In genomic region chr12:106009122-106009870, GRCm38 (mm10) we compare ENCODE assay signal across 8 mouse cellular contexts. TPM values are rescaled to one million over a fixed set of nuclear protein-coding genes. Genes with fewer than 3 reads are reported as not detected.
DNase-seq lines count a peak whose midpoint lies in the region; ATAC-seq and TF ChIP-seq lines count a peak whose summit lies in the region.

No protein-coding gene starts in this region.

- H3K4me1 ChIP-seq in heart, embryonic 11.5 days (ENCODE audit: control insufficient read depth, insufficient read depth, low read length), result 0 out of 2 replicates have a peak, but pooled peaks cover 5% of the 10 kb centered on the region
- H3K4me1 ChIP-seq in hindbrain, embryonic 10.5 days (replicated peaks), result peaks cover 9% of the 10 kb centered on the region
- H3K4me1 ChIP-seq in liver, postnatal 0 days (ENCODE audit: insufficient read depth), result peaks cover 10% of the 10 kb centered on the region

- TF ChIP-seq EP300 in liver, postnatal 0 days (IDR thresholded peaks at IDR 0.05; ENCODE audit: low read depth), result no peak

- H3K9ac ChIP-seq in heart, embryonic 11.5 days (ENCODE audit: low read depth, low read length), result peak overlapping the region; percentile 43; the same call in 1 of the 2 replicates
- H3K9ac ChIP-seq in liver, postnatal 0 days (replicated peaks), result no peak overlapping the region

- peak overlapping the region; percentile 85 for H3K4me3 ChIP-seq in heart, embryonic 11.5 days (ENCODE audit: low read depth, low read length)
- peak overlapping the region; percentile 89 for H3K4me3 ChIP-seq in hindbrain, embryonic 10.5 days
- H3K4me3 ChIP-seq in liver, postnatal 0 days (ENCODE audit: low read depth, low read length), result peak overlapping the region; percentile 90

- intact Hi-C loops in heart, postnatal 36 days (cut with DNase I), result loop anchor here (10.0 kb wide), 1 partner anchor 324 kb away; the partner anchor contains the start of genes Atg2b and Gskip

- WGBS in heart, embryonic 11.5 days (ENCODE audit: insufficient replicate concordance), result 84% methylated on average over 12 of the region's 12 CpGs
- WGBS in hindbrain, embryonic 10.5 days, result 86% methylated on average over 12 of the region's 12 CpGs
- 78% methylated on average over 12 of the region's 12 CpGs for WGBS in liver, postnatal 0 days (ENCODE audit: insufficient replicate concordance)

- no peak for DNase-seq in heart, postnatal 36 days
- DNase-seq in hindbrain, embryonic 10.5 days (ENCODE audit: low spot score), result no peak
- DNase-seq in liver, postnatal 0 days, result no peak
- no peak for DNase-seq in ovary, postnatal 14 days (ENCODE audit: low spot score)
- DNase-seq in thymus, adult 18-20 months, result no peak

- no peak overlapping the region for H3K27ac ChIP-seq in heart, embryonic 11.5 days (ENCODE audit: low read depth, low read length)
- peak overlapping the region; percentile 92 for H3K27ac ChIP-seq in hindbrain, embryonic 10.5 days
- no peak overlapping the region for H3K27ac ChIP-seq in liver, postnatal 0 days (ENCODE audit: low read depth)

- ATAC-seq in heart, embryonic 11.5 days (replicated peaks; ENCODE audit: insufficient number of reproducible peaks, low FRiP score, low TSS enrichment), result no peak
- peak; percentile 2; the same call in 1 of the 2 replicates for ATAC-seq in common myeloid progenitor, adult 5-6 weeks (replicated peaks; ENCODE audit: low read depth, poor library complexity, severe bottlenecking)
- ATAC-seq in liver, postnatal 0 days, result no peak
- ATAC-seq in inflammation-experienced regulatory T-cells, adult 6 months, result no peak

- H3K27me3 ChIP-seq in heart, embryonic 11.5 days (ENCODE audit: control insufficient read depth, insufficient read depth, low read length), result no peaks in the 10 kb centered on the region
- no peaks in the 10 kb centered on the region for H3K27me3 ChIP-seq in hindbrain, embryonic 10.5 days (ENCODE audit: insufficient read depth, poor library complexity, severe bottlenecking)
- no peaks in the 10 kb centered on the region for H3K27me3 ChIP-seq in liver, postnatal 0 days (ENCODE audit: insufficient read depth, low read length)

- peak overlapping the region; percentile 58 for H3K4me2 ChIP-seq in heart, embryonic 11.5 days
- peak overlapping the region; percentile 84 for H3K4me2 ChIP-seq in liver, postnatal 0 days (ENCODE audit: low read depth, low read length)

- H3K9me3 ChIP-seq in heart, embryonic 11.5 days (replicated peaks; ENCODE audit: control insufficient read depth, low read length), result 0 out of 2 replicates have a peak, but pooled peaks cover 2% of the 10 kb centered on the region
- 0 out of 2 replicates have a peak, but pooled peaks cover 2% of the 10 kb centered on the region for H3K9me3 ChIP-seq in hindbrain, embryonic 10.5 days
- H3K9me3 ChIP-seq in liver, postnatal 0 days (ENCODE audit: low read length), result no peaks in the 10 kb centered on the region

- H3K36me3 ChIP-seq in heart, embryonic 11.5 days (ENCODE audit: control insufficient read depth, insufficient read depth, low read length), result no peaks in the 10 kb centered on the region
- H3K36me3 ChIP-seq in hindbrain, embryonic 10.5 days, result no peaks in the 10 kb centered on the region; the same call in 1 of the 2 replicates
- H3K36me3 ChIP-seq in liver, postnatal 0 days (replicated peaks; ENCODE audit: insufficient read depth, low read length), result 0 out of 2 replicates have a peak, but pooled peaks cover 5% of the 10 kb centered on the region

- TF ChIP-seq CTCF in liver, postnatal 0 days (IDR thresholded peaks at IDR 0.05; ENCODE audit: low read depth), result no peak

RNA-seq across cellular contexts. Expression of gene Vrk1, which starts 0.7 kb away (rescaled TPM):
- polyA plus RNA-seq in heart, embryonic 11.5 days (2014; fragmentation: Nextera tagmentation; extraction: Ambion mirVana), result 49.8 and 52.4 TPM in 2 replicates
- 1 to 10 TPM; 8.3 to 8.4 TPM for total RNA-seq in heart, postnatal 36 days (2021)
- total RNA-seq in common myeloid progenitor, adult 5-6 weeks (2017), result 152 and 167 TPM in 2 replicates
- 81.7 and 109 TPM in 2 replicates for polyA plus RNA-seq in hindbrain, embryonic 10.5 days (2016; fragmentation: Nextera tagmentation; extraction: Ambion mirVana)
- polyA plus RNA-seq in liver, postnatal 0 days (2015; fragmentation: Nextera tagmentation; extraction: Ambion mirVana), result 44.8 and 45.8 TPM in 2 replicates
- polyA plus RNA-seq in inflammation-experienced regulatory T-cells, adult 6 months (2017; shearing (Covaris generic)), result 100 to 1,000 TPM; 124 to 151 (median 151) TPM
